Mouse (Mus musculus): ENCODE results near the gene Tmem185b. TPM values are rescaled to one million over a fixed set of nuclear protein-coding genes. Genes with fewer than 3 reads are reported as not detected.

Tmem185b gene
- total RNA-seq (2023): 10 to 100 TPM; 40.5 to 47.7 TPM

DNA sequence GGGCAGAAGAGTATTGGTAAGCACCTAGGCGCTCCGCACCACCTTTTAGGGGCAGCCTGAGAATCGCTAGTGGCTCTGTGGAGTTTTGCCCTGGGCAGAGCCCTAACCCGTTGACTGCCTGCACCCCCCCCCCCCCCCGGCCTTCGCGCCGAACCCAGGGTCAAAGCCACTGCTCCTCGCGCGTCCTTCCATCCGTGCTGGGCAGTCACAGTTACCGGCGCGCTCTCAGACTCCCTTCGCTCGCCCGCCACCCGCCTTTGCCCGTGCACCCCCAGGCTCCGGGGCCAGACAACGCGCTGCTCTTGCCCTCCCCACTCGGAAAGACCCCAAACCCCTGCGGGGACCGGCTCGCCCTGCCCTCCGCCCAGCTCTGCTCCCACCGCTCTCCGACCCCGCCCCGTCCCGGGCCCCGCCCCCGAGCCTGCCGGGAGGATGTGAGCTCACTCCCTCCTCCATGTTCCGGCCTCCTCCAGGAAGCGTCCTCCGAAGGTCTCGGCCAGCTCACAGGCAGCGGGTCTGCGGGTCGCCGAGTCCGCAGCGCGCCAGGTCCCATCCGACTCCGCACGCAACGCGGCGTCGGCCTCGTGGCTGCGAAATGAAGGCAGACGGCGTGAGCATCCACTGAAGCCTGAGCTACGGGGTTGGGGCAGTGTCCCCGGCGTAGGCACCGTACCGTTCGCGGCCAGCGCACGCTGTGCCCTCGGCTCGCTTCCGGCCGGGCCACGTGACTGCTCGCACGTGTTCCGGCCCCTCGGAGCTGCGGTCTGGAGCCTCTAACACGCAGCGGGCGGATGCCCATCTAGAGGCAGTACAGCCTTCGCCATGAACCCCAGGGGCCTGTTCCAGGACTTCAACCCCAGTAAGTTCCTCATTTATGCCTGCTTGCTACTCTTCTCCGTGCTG is at the start of gene Tmem185b:
TSS of gene Tmem185b (plus strand) at position 472 of the 903 bp plus-strand sequence.

DNA sequence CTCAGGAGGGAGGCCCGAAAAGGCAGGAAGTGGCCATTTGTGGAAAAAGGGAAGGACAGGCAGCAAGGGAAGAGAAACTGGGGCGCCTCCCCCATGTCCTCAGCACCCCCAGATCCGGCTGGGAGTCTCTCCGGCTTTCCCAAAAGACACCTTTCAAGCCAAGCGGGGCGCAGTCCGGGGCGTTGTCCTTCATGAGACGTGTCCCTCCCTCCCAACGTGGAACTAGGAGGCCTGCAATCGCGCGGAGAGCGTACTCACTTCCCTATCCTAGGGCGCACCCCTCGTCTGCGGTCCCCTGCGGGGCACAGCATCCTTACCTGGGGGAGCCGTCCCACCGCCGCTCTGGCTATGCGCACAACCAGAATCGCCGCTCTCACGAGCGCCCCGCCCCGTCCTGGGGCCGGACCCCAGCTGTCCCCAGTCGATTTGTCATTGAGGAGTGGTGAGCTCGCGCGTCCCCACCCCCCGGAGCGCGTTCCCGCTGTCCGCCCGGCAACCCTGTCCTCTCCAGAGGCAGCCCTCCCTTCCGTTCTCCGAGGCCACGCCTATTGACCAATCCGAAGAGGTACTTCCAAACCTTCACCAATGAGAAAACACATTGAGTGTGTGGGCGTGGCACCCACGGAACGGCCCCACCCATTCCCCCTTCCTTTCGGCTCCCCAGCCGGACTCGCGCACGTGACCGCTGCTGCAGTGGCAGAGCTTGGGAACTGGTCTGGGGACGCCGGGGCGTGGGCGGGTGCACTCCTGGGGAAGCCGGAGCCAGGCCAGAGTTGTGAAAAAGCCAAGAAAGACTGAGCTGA is 21.5 kb upstream of the Tmem185b start, which contains the start of gene Ralb:
TSS of gene Ralb (minus strand) at position 535 of the 803 bp plus-strand sequence.

Other genes starting within 250 kb of the Tmem185b start
- gene Inhbb, start 103.9 kb upstream of the Tmem185b start, total RNA-seq (2023): not detected
- 10 to 100 TPM; 92.8 to 93.1 TPM for gene Ralb, start 21.4 kb upstream of the Tmem185b start, total RNA-seq (2023)
- gene Epb41l5, start 122.8 kb downstream of the Tmem185b start, total RNA-seq (2023): under 1 TPM; 0.24 to 0.30 TPM

Data from monocyte, adult 59 days (primary cell).